Mouse (Mus musculus) midbrain, postnatal 0 days (tissue): ENCODE measurements around the gene Plekhh3. TPM values are rescaled to one million over a fixed set of nuclear protein-coding genes. Genes with fewer than 3 reads are reported as not detected.

Experiments
- ATAC-seq: fragments of 200-750 bp; cut with Nextera tagmentation; 2 replicates; pipeline ENCODE4 v1.8.0; 2017; ENCODE audit warnings: moderate number of reproducible peaks, mild to moderate bottlenecking, moderate TSS enrichment, moderate library complexity; ENCODE audit not compliant: low FRiP score
- DNase-seq: peaks from one replicate; pipeline ENCODE4 v3.0.0-alpha.2; 2015; ENCODE audit warnings: low spot score
- H3K27ac ChIP-seq: fragments of 300-500 bp; sonication (generic); 2 replicates; pipeline ENCODE4 v1.5.1; 2014; ENCODE audit warnings: low read depth, mild to moderate bottlenecking, low read length, mixed read lengths
- H3K27me3 ChIP-seq: fragments of 300-500 bp; sonication (generic); 2 replicates; pipeline ENCODE4 v1.6.1; 2014; ENCODE audit warnings: low read length, control low read depth, mixed read lengths; ENCODE audit not compliant: insufficient read depth
- H3K36me3 ChIP-seq: fragments of 300-500 bp; sonication (generic); 2 replicates; pipeline ENCODE4 v1.6.1; 2014; ENCODE audit warnings: low read length, control low read depth, mixed read lengths; ENCODE audit not compliant: insufficient read depth
- H3K4me1 ChIP-seq: fragments of 300-500 bp; sonication (generic); 2 replicates; pipeline ENCODE4 v1.6.1; 2014; ENCODE audit warnings: mild to moderate bottlenecking, control low read depth, antibody characterized with exemption, low read length, mixed read lengths; ENCODE audit not compliant: insufficient read depth
- H3K4me2 ChIP-seq: fragments of 300-500 bp; sonication (generic); 2 replicates; pipeline ENCODE4 v1.6.1; 2014; ENCODE audit warnings: low read depth, mild to moderate bottlenecking, low read length, mixed read lengths; ENCODE audit not compliant: poor library complexity, severe bottlenecking
- H3K4me3 ChIP-seq: fragments of 300-500 bp; sonication (generic); 2 replicates; pipeline ENCODE4 v1.5.1; 2014; ENCODE audit warnings: low read depth, mild to moderate bottlenecking, low read length, moderate library complexity
- H3K9ac ChIP-seq: fragments of 300-500 bp; sonication (generic); replicated peaks from 2 replicates; pipeline ENCODE4 v1.6.1; 2014; ENCODE audit warnings: mild to moderate bottlenecking, low read length, moderate library complexity, mixed read lengths; ENCODE audit not compliant: poor library complexity, severe bottlenecking
- H3K9me3 ChIP-seq: fragments of 300-500 bp; sonication (generic); 2 replicates; pipeline ENCODE4 v1.6.1; 2016; ENCODE audit warnings: low read length, control low read depth
- CTCF ChIP-seq: IDR thresholded peaks from 2 replicates; pipeline ENCODE4 v1.5.1; 2016; ENCODE audit warnings: antibody characterized with exemption, mild to moderate bottlenecking
- WGBS: fragments of 180-500 bp; shearing (Covaris S2); extraction: QIAGEN DNeasy Blood & Tissue Kit; methylation state at CpG from one replicate; pipeline ENCODE4 v1.1.7; 2014; 5-methylcytosine and 5-hydroxymethylcytosine counted together
- polyA plus RNA-seq: library from polyadenylated mRNA; unstranded; fragments of >200 nt; fragmentation: Nextera tagmentation; extraction: Ambion mirVana; gene quantifications from 2 replicates; pipeline ENCODE4 v1.2.1, GENCODE M21; 2015
- total RNA-seq: library from RNA; depleted of rRNA; stranded (reverse); fragments of >200 nt; gene quantifications from 2 replicates; pipeline ENCODE4 v1.2.3, GENCODE M21; 2014; rRNA removed

Plekhh3 gene
- total RNA-seq (13.7 and 23.4 TPM in 2 replicates), polyA plus RNA-seq (5.8 and 6.2 TPM in 2 replicates)

GRCm38 (mm10) chr11:101170811-101171610 is at the start of gene Plekhh3:
TSS of gene Plekhh3 (minus strand) at chr11:101171351.
- Histone ChIP-seq H3K9me3 (no peaks in the 10 kb centered on the region), H3K9ac (peak within 1 kb of the TSS; percentile 64), H3K4me1 (peaks cover 27% of the 10 kb centered on the region), H3K4me2 (peak within 1 kb of the TSS; percentile 91), H3K4me3 (peak within 1 kb of the TSS; percentile 65), H3K27me3 (peaks cover 28% of the 10 kb centered on the region), H3K36me3 (peaks cover 15% of the 10 kb centered on the region), H3K27ac (peak within 1 kb of the TSS; percentile 74)
- peak; percentile 29 for TF ChIP-seq CTCF
- DNase-seq (peak; percentile 99), ATAC-seq (peak; percentile 95)
- WGBS: under 1% methylated on average over 43 of the region's 50 CpGs

DNA sequence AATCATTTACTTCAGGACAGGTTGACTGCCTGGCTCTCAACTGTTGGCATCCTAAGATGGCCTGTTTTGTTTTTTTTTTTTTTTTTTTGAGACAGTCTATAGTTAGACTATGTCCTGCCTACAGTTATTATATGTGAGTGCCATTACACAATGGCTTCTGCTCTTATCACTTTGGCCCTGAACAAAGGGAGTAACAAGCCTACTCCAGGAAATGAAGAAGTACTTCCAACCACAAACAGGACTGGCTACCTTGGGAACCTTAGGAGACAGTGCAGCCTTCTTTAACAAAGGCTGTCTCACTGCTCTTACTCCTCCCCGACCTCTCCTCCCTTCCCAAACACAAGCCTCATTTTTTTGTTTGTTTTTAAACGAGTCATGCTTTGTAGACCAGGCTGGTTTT is 49.7 kb upstream of the Plekhh3 start:
- Histone ChIP-seq H3K27me3 (no peaks in the 10 kb centered on the region), H3K27ac (no peak overlapping the region), H3K9ac (no peak overlapping the region), H3K4me2 (no peak overlapping the region), H3K4me1 (no peaks in the 10 kb centered on the region), H3K4me3 (no peak overlapping the region), H3K36me3 (peaks cover 12% of the 10 kb centered on the region; the same call in 1 of the 2 replicates), H3K9me3 (no peaks in the 10 kb centered on the region)
- no peak for ATAC-seq
- no peak for DNase-seq
- 71% methylated on average over 2 of the region's 2 CpGs for WGBS
- no peak for TF ChIP-seq CTCF

DNA sequence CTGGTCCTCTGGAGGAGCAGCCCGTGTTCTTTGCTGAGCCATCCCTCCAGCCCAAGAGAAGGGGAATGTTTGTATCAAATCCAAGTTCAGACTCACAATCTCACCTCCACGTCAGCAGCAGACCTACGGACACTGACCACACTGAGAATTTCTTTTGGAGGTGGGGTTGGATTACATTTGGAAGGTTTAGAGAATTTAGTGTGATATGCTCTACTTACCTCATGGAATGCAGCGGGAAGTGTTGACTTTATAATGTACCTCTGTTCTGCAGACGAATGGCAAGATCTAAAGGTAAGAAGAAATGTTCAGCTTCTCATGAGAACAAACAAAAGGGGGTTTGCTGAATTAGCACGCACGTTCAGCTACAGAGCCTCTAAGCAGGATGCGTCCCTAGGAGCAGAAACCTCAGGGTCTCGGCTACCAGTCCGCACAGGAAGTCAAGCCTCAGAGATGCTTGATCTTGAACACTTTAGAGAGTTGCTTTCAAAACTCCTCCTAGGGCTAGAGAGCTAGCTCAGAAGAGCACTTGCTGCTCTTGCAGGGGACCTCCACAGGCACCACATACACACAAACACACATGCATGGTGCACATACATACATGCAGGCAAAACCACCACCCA is 47.4 kb upstream of the Plekhh3 start:
- DNase-seq (no peak), ATAC-seq (no peak)
- H3K36me3 ChIP-seq: peaks cover 22% of the 10 kb centered on the region
- H3K4me2 ChIP-seq: no peak overlapping the region
- WGBS: 84% methylated on average over 10 of the region's 10 CpGs
- no peak overlapping the region for H3K4me3 ChIP-seq
- H3K27me3 ChIP-seq: no peaks in the 10 kb centered on the region
- H3K27ac ChIP-seq: no peak overlapping the region
- no peaks in the 10 kb centered on the region for H3K4me1 ChIP-seq
- no peak for TF ChIP-seq CTCF
- H3K9ac ChIP-seq: no peak overlapping the region
- H3K9me3 ChIP-seq: no peaks in the 10 kb centered on the region

DNA sequence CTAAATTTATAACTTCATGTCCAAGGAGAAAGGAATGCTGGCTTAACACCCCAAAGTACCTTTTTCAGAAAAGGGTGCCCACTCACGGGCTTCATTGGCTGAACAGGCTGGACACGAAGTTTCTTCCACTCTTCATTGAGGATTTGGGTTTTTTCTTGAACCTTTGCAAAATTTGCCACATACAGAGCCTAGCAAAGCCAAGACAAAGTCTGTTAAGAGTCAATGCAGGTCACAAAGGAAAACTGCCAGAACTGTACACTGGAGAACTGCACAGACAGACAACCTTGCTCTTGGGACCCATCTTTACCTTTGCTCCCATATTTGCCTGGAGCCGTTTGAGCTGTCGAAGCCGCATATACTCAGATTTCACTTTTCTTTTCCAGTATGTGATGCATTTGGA is 45.8 kb upstream of the Plekhh3 start:
- H3K36me3 ChIP-seq: peaks cover 22% of the 10 kb centered on the region

GRCm38 (mm10) chr11:101211970-101212369 is 40.8 kb upstream of the Plekhh3 start:
- no peak overlapping the region for H3K4me3 ChIP-seq
- no peak overlapping the region for H3K9ac ChIP-seq
- ATAC-seq: no peak
- no peaks in the 10 kb centered on the region for H3K9me3 ChIP-seq
- 39% methylated on average over 3 of the region's 3 CpGs for WGBS
- H3K27me3 ChIP-seq: no peaks in the 10 kb centered on the region
- TF ChIP-seq CTCF: peak; percentile 87
- peaks cover 31% of the 10 kb centered on the region for H3K36me3 ChIP-seq
- DNase-seq: peak; percentile 89
- H3K27ac ChIP-seq: no peak overlapping the region
- no peaks in the 10 kb centered on the region for H3K4me1 ChIP-seq
- H3K4me2 ChIP-seq: no peak overlapping the region

More for the DNA sequence above, 45.8 kb upstream of the Plekhh3 start:
- H3K4me2 ChIP-seq: no peak overlapping the region
- H3K4me1 ChIP-seq: no peaks in the 10 kb centered on the region
- no peak overlapping the region for H3K9ac ChIP-seq
- no peak for ATAC-seq
- no peak for TF ChIP-seq CTCF
- no peak for DNase-seq
- H3K9me3 ChIP-seq: no peaks in the 10 kb centered on the region
- H3K27ac ChIP-seq: no peak overlapping the region
- no peak overlapping the region for H3K4me3 ChIP-seq
- H3K27me3 ChIP-seq: no peaks in the 10 kb centered on the region
- 90% methylated on average over 5 of the region's 5 CpGs for WGBS

- Histone ChIP-seq H3K36me3 (peaks cover 59% of the 10 kb centered on the region), H3K27ac (0 out of 2 replicates have a peak overlapping the region, but pooled peaks have one; percentile 18), H3K27me3 (no peaks in the 10 kb centered on the region), H3K4me3 (no peak overlapping the region), H3K4me1 (no peaks in the 10 kb centered on the region), H3K9me3 (no peaks in the 10 kb centered on the region), H3K9ac (no peak overlapping the region), H3K4me2 (no peak overlapping the region)
- no peak for ATAC-seq
- DNase-seq: peak; percentile 85
- 20% methylated on average over 7 of the region's 7 CpGs for WGBS
- TF ChIP-seq CTCF: peak; percentile 89
Measured at GRCm38 (mm10) chr11:101200986-101201385, 29.8 kb upstream of the Plekhh3 start.
